8 mouse cellular contexts compared by ENCODE assay signal in the genomic region with DNA sequence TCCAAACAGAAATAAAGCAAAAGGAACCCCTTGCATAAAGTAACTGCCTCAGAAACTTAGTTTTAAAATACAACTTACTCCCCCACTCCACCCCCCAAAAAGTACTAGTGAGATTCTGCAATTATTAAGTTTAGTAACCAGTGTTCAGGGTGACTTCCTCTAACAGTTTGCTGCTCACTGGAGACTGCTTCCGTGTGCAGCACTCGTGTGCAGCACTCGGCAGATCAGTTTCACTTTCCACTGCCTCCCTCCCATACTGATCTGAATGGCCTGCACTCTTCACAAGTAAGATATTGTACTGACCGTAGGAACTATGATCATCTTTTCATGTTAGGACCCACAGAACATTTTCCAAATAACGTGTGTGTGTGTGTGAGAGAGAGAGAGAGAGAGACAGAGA. TPM values are rescaled to one million over a fixed set of nuclear protein-coding genes. Genes with fewer than 3 reads are reported as not detected.
DNase-seq lines count a peak whose midpoint lies in the region; ATAC-seq lines count a peak whose summit lies in the region.

No protein-coding gene starts in this region.

- 91% methylated on average over 5 of the region's 5 CpGs for WGBS in hindbrain, embryonic 14.5 days

- no peak overlapping the region for H3K4me3 ChIP-seq in hindbrain, embryonic 14.5 days (replicated peaks; ENCODE audit: low read length)

- ATAC-seq in common myeloid progenitor, adult 5-6 weeks (replicated peaks; ENCODE audit: low read depth, poor library complexity, severe bottlenecking) = peak; percentile 46
- ATAC-seq in megakaryocyte, adult 5-6 weeks (ENCODE audit: poor library complexity, severe bottlenecking) = peak; percentile 54
- no peak for ATAC-seq in hindbrain, embryonic 14.5 days (ENCODE audit: low FRiP score)

- H3K9me3 ChIP-seq in hindbrain, embryonic 14.5 days (ENCODE audit: control insufficient read depth, low read length) = no peaks in the 10 kb centered on the region

- H3K36me3 ChIP-seq in hindbrain, embryonic 14.5 days (replicated peaks; ENCODE audit: control insufficient read depth, insufficient read depth) = peaks cover 46% of the 10 kb centered on the region

- intact Hi-C loops in gastrocnemius, postnatal 14 days (cut with DNase I; ENCODE audit: low total_unique reads) = no loop called here

- no peak overlapping the region for H3K4me2 ChIP-seq in hindbrain, embryonic 14.5 days (replicated peaks)

- peaks cover 15% of the 10 kb centered on the region for H3K4me1 ChIP-seq in hindbrain, embryonic 14.5 days (replicated peaks; ENCODE audit: control insufficient read depth, insufficient read depth, low read length)

- H3K9ac ChIP-seq in hindbrain, embryonic 14.5 days = no peak overlapping the region

- H3K27me3 ChIP-seq in hindbrain, embryonic 14.5 days (ENCODE audit: control insufficient read depth, insufficient read depth, low read length) = no peaks in the 10 kb centered on the region

- DNase-seq in gastrocnemius, adult 18-20 months (ENCODE audit: low spot score) = peak; percentile 49
- DNase-seq in gastrocnemius, postnatal 14 days = no peak
- DNase-seq in 416B (ENCODE audit: low read depth) = peak; percentile 82
- no peak for DNase-seq in frontal cortex, postnatal 10 days (ENCODE audit: low spot score in 2 of 2)
- no peak for DNase-seq in left cerebral cortex, adult 9 months (ENCODE audit: low spot score in 2 of 2)
- no peak for DNase-seq in hindbrain, embryonic 14.5 days (ENCODE audit: low spot score)

- H3K27ac ChIP-seq in hindbrain, embryonic 14.5 days = no peak overlapping the region

RNA-seq across cellular contexts. Expression of a gene that starts 4.3 kb away (rescaled TPM):
- 10 to 100 TPM; 30.1 to 36.7 TPM for total RNA-seq in gastrocnemius, adult 18-20 months (2021)
- 10 to 100 TPM; 26.4 to 35.6 TPM for total RNA-seq in gastrocnemius, postnatal 14 days (2021)
- total RNA-seq in common myeloid progenitor, adult 5-6 weeks (2017) = 89.2 and 110 TPM in 2 replicates
- total RNA-seq in megakaryocyte, adult 5-6 weeks (2015) = 130 and 142 TPM in 2 replicates
- total RNA-seq in megakaryocyte, adult 5-6 weeks (2017) = 125 and 175 TPM in 2 replicates
- polyA plus RNA-seq in hindbrain, embryonic 14.5 days (2014; fragmentation: Nextera tagmentation; extraction: Ambion mirVana) = 47.6 and 52.9 TPM in 2 replicates

Comparison
In these comparisons a context has a peak if more than half of its experiments do, and no peak if none do; other contexts are left out.
1. DNase-seq: peak in gastrocnemius, adult 18-20 months (single experiment) and 416B (single experiment); none in gastrocnemius, postnatal 14 days (single experiment), frontal cortex, postnatal 10 days (0 of 2), left cerebral cortex, adult 9 months (0 of 2) and hindbrain, embryonic 14.5 days (single experiment).